Mouse (Mus musculus): ENCODE data around the gene Trp73. TPM values are rescaled to one million over a fixed set of nuclear protein-coding genes. Genes with fewer than 3 reads are reported as not detected.

Gene Trp73
- polyA plus RNA-seq, 1 experiment from 2014 or later = 0.90 TPM

- no peak for ATAC-seq
- WGBS = 82% methylated on average over 3 of the region's 3 CpGs
Observed at GRCm38 (mm10) chr4:154051401-154051800, 88.6 kb downstream of the Trp73 start.

GRCm38 (mm10) chr4:154045837-154046236, 94.2 kb downstream of the Trp73 start:
- Histone ChIP-seq H3K27ac (ENCODE audit: low read length) (no peak overlapping the region), H3K4me3 (ENCODE audit: low read depth, low read length) (no peak overlapping the region), H3K4me2 (ENCODE audit: low read length) (no peak overlapping the region), H3K4me1 (ENCODE audit: control insufficient read depth, insufficient read depth, low read length) (no peaks in the 10 kb centered on the region), H3K9me3 (replicated peaks; ENCODE audit: control insufficient read depth, low read length, poor library complexity, severe bottlenecking) (no peaks in the 10 kb centered on the region), H3K27me3 (ENCODE audit: control insufficient read depth, insufficient read depth, low read depth, low read length) (no peaks in the 10 kb centered on the region), H3K9ac (ENCODE audit: low read depth, low read length) (no peak overlapping the region), H3K36me3 (ENCODE audit: control insufficient read depth, insufficient read depth, low read length) (no peaks in the 10 kb centered on the region)
- 74% methylated on average over 5 of the region's 5 CpGs for WGBS
- ATAC-seq = no peak

More at GRCm38 (mm10) chr4:154051401-154051800, 88.6 kb downstream of the Trp73 start:
- H3K27ac ChIP-seq (ENCODE audit: low read length) = no peak overlapping the region
- no peaks in the 10 kb centered on the region for H3K36me3 ChIP-seq (ENCODE audit: control insufficient read depth, insufficient read depth, low read length)
- no peaks in the 10 kb centered on the region for H3K4me1 ChIP-seq (ENCODE audit: control insufficient read depth, insufficient read depth, low read length)
- H3K9ac ChIP-seq (ENCODE audit: low read depth, low read length) = no peak overlapping the region
- H3K4me2 ChIP-seq (ENCODE audit: low read length) = no peak overlapping the region
- H3K4me3 ChIP-seq (ENCODE audit: low read depth, low read length) = no peak overlapping the region
- H3K27me3 ChIP-seq (ENCODE audit: control insufficient read depth, insufficient read depth, low read depth, low read length) = no peaks in the 10 kb centered on the region
- H3K9me3 ChIP-seq (replicated peaks; ENCODE audit: control insufficient read depth, low read length, poor library complexity, severe bottlenecking) = no peaks in the 10 kb centered on the region

GRCm38 (mm10) chr4:154042577-154042976, 97.4 kb downstream of the Trp73 start, which contains the start of gene Ccdc27:
TSS of gene Ccdc27 (minus strand) at chr4:154042677.
- no peak within 1 kb of the TSS for H3K4me3 ChIP-seq (ENCODE audit: low read depth, low read length)
- H3K36me3 ChIP-seq (ENCODE audit: control insufficient read depth, insufficient read depth, low read length) = no peaks in the 10 kb centered on the region
- no peaks in the 10 kb centered on the region for H3K9me3 ChIP-seq (replicated peaks; ENCODE audit: control insufficient read depth, low read length, poor library complexity, severe bottlenecking)
- H3K27me3 ChIP-seq (ENCODE audit: control insufficient read depth, insufficient read depth, low read depth, low read length) = no peaks in the 10 kb centered on the region
- no peak within 1 kb of the TSS for H3K27ac ChIP-seq (ENCODE audit: low read length)
- no peaks in the 10 kb centered on the region for H3K4me1 ChIP-seq (ENCODE audit: control insufficient read depth, insufficient read depth, low read length)
- no peak within 1 kb of the TSS for H3K9ac ChIP-seq (ENCODE audit: low read depth, low read length)
- no peak for ATAC-seq
- no peak within 1 kb of the TSS for H3K4me2 ChIP-seq (ENCODE audit: low read length)
- 87% methylated on average over 9 of the region's 9 CpGs for WGBS

- no peaks in the 10 kb centered on the region; the same call in 1 of the 2 replicates for H3K27me3 ChIP-seq (ENCODE audit: control insufficient read depth, insufficient read depth, low read depth, low read length)
- WGBS = 44% methylated on average over 3 of the region's 3 CpGs
- no peak overlapping the region for H3K4me3 ChIP-seq (ENCODE audit: low read depth, low read length)
- ATAC-seq = no peak
- no peak overlapping the region for H3K4me2 ChIP-seq (ENCODE audit: low read length)
- H3K9me3 ChIP-seq (replicated peaks; ENCODE audit: control insufficient read depth, low read length, poor library complexity, severe bottlenecking) = no peaks in the 10 kb centered on the region
- H3K4me1 ChIP-seq (ENCODE audit: control insufficient read depth, insufficient read depth, low read length) = no peaks in the 10 kb centered on the region
- H3K9ac ChIP-seq (ENCODE audit: low read depth, low read length) = no peak overlapping the region
- H3K36me3 ChIP-seq (ENCODE audit: control insufficient read depth, insufficient read depth, low read length) = no peaks in the 10 kb centered on the region
- no peak overlapping the region for H3K27ac ChIP-seq (ENCODE audit: low read length)
Observed at GRCm38 (mm10) chr4:154037123-154037522, 102.9 kb downstream of the Trp73 start.

- Histone ChIP-seq H3K9me3 (replicated peaks; ENCODE audit: control insufficient read depth, low read length, poor library complexity, severe bottlenecking) (no peaks in the 10 kb centered on the region), H3K36me3 (ENCODE audit: control insufficient read depth, insufficient read depth, low read length) (no peaks in the 10 kb centered on the region), H3K27ac (ENCODE audit: low read length) (no peak overlapping the region), H3K9ac (ENCODE audit: low read depth, low read length) (no peak overlapping the region), H3K4me2 (ENCODE audit: low read length) (no peak overlapping the region), H3K27me3 (ENCODE audit: control insufficient read depth, insufficient read depth, low read depth, low read length) (peaks cover 6% of the 10 kb centered on the region; the same call in 1 of the 2 replicates), H3K4me1 (ENCODE audit: control insufficient read depth, insufficient read depth, low read length) (peaks cover 10% of the 10 kb centered on the region; the same call in 1 of the 2 replicates), H3K4me3 (ENCODE audit: low read depth, low read length) (no peak overlapping the region)
- ATAC-seq = no peak
Observed at GRCm38 (mm10) chr4:154028646-154029045, 111.4 kb downstream of the Trp73 start.

- peaks cover 6% of the 10 kb centered on the region; the same call in 1 of the 2 replicates for H3K27me3 ChIP-seq (ENCODE audit: control insufficient read depth, insufficient read depth, low read depth, low read length)
- WGBS = 77% methylated on average over 7 of the region's 7 CpGs
- H3K27ac ChIP-seq (ENCODE audit: low read length) = no peak overlapping the region
- no peak overlapping the region for H3K9ac ChIP-seq (ENCODE audit: low read depth, low read length)
- no peak overlapping the region for H3K4me3 ChIP-seq (ENCODE audit: low read depth, low read length)
- no peaks in the 10 kb centered on the region for H3K36me3 ChIP-seq (ENCODE audit: control insufficient read depth, insufficient read depth, low read length)
- H3K4me2 ChIP-seq (ENCODE audit: low read length) = no peak overlapping the region
- no peaks in the 10 kb centered on the region for H3K9me3 ChIP-seq (replicated peaks; ENCODE audit: control insufficient read depth, low read length, poor library complexity, severe bottlenecking)
- peaks cover 10% of the 10 kb centered on the region; the same call in 1 of the 2 replicates for H3K4me1 ChIP-seq (ENCODE audit: control insufficient read depth, insufficient read depth, low read length)
- no peak for ATAC-seq
Observed at GRCm38 (mm10) chr4:154028066-154028465, 111.9 kb downstream of the Trp73 start.

GRCm38 (mm10) chr4:154026441-154026761, 113.6 kb downstream of the Trp73 start:
- H3K9ac ChIP-seq (ENCODE audit: low read depth, low read length) = no peak overlapping the region
- WGBS = 43% methylated on average over 2 of the region's 2 CpGs
- no peaks in the 10 kb centered on the region for H3K9me3 ChIP-seq (replicated peaks; ENCODE audit: control insufficient read depth, low read length, poor library complexity, severe bottlenecking)
- H3K27me3 ChIP-seq (ENCODE audit: control insufficient read depth, insufficient read depth, low read depth, low read length) = peaks cover 6% of the 10 kb centered on the region; the same call in 1 of the 2 replicates
- no peak for ATAC-seq
- peaks cover 10% of the 10 kb centered on the region; the same call in 1 of the 2 replicates for H3K4me1 ChIP-seq (ENCODE audit: control insufficient read depth, insufficient read depth, low read length)
- peaks cover 10% of the 10 kb centered on the region; the same call in 1 of the 2 replicates for H3K36me3 ChIP-seq (ENCODE audit: control insufficient read depth, insufficient read depth, low read length)
- no peak overlapping the region for H3K27ac ChIP-seq (ENCODE audit: low read length)
- no peak overlapping the region for H3K4me3 ChIP-seq (ENCODE audit: low read depth, low read length)
- H3K4me2 ChIP-seq (ENCODE audit: low read length) = peak overlapping the region; percentile 62

- H3K4me1 ChIP-seq (ENCODE audit: control insufficient read depth, insufficient read depth, low read length) = peaks cover 10% of the 10 kb centered on the region; the same call in 1 of the 2 replicates
- peak within 1 kb of the TSS; percentile 35 for H3K4me3 ChIP-seq (ENCODE audit: low read depth, low read length)
- H3K27ac ChIP-seq (ENCODE audit: low read length) = no peak within 1 kb of the TSS
- H3K4me2 ChIP-seq (ENCODE audit: low read length) = peak within 1 kb of the TSS; percentile 62
- H3K9me3 ChIP-seq (replicated peaks; ENCODE audit: control insufficient read depth, low read length, poor library complexity, severe bottlenecking) = no peaks in the 10 kb centered on the region
- H3K27me3 ChIP-seq (ENCODE audit: control insufficient read depth, insufficient read depth, low read depth, low read length) = peaks cover 6% of the 10 kb centered on the region; the same call in 1 of the 2 replicates
- peak; percentile 69 for ATAC-seq
- peaks cover 10% of the 10 kb centered on the region; the same call in 1 of the 2 replicates for H3K36me3 ChIP-seq (ENCODE audit: control insufficient read depth, insufficient read depth, low read length)
- peak within 1 kb of the TSS; percentile 52 for H3K9ac ChIP-seq (ENCODE audit: low read depth, low read length)
- 3% methylated on average over 30 of the region's 33 CpGs for WGBS
Observed at GRCm38 (mm10) chr4:154025641-154026440, 114.2 kb downstream of the Trp73 start, which contains the start of gene Smim1. TSS of gene Smim1 (minus strand) at chr4:154026230.
